Mouse (Mus musculus): ENCODE results near the gene Hist1h2ao. TPM values are rescaled to one million over a fixed set of nuclear protein-coding genes. Genes with fewer than 3 reads are reported as not detected.
"Not testable (repeated sequence)": the region's sequence is repeated elsewhere in the genome, so short reads cannot be mapped to it uniquely, and the experiment has no call there.

Gene Hist1h2ao
- polyA plus RNA-seq, 1 experiment: not detected

DNA sequence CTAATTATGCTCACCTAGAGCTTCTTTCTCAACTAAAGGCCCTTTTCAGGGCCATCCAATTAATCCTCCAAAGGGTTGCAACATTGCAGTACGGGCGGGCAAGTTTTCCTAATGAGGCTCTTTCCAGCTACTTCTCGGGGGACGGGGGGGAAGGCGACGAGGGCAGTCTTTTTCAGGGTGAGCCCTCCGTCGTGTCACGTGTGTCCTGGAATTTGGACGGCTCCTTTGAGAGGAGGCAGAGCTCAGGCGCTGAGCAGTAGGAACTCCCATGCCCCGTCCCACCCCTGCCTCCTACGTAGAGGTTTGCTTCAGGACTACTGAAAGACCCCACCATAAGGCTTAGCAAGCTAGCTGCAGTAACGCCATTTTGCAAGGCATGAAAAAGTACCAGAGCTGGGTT, 1.8 kb downstream of the Hist1h2ao start:
- not testable (repeated sequence) for H3K79me3 ChIP-seq (ENCODE audit: low read depth); H3ac ChIP-seq (ENCODE audit: control insufficient read depth, insufficient read length, low read depth); H3K4me3 ChIP-seq (ENCODE audit: insufficient read depth, poor library complexity, severe bottlenecking); H3K36me3 ChIP-seq (ENCODE audit: control insufficient read depth, insufficient read depth); H3K79me2 ChIP-seq (ENCODE audit: control insufficient read depth, insufficient read depth); H3K27me3 ChIP-seq (ENCODE audit: control insufficient read depth, insufficient read depth, insufficient read length)
- peak; percentile 14 for TF ChIP-seq USF1 (IDR thresholded peaks at IDR 0.05; ENCODE audit: low read depth)

DNA sequence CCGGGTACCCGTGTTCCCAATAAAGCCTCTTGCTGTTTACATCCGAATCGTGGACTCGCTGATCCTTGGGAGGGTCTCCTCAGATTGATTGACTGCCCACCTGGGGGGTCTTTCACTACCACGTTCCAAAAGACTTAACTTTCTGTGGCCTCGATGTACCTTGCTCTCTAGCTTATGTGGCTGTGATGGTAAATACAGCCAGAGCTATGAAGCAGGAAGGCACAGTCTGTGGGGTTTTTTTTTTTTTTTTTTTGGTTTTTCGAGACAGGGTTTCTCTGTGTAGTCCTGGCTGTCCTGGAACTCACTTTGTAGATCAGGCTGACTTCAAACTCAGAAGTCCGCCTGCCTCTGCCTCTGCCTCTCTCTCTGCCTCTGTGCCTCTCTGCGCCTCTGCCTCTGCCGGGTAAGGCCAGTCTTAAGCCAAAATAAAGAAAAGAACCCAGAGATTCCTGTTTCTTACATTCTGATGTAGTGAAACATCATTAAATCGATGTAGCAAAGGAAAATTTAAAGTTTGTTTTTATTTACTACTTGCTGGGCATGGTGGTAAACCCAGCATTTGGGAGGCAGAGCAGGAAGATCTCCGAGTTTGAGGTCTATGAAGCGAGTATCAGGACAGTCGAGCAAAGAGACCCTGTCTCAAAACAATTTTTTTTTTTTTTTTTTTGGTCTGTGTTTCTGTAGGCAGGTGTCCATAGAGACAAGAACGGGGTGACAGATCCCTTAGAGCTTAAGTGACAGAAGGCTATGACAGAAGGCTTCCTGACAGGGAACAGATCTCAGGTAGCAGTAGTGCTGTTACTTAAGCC, 10.0 kb downstream of the Hist1h2ao start:
- not testable (repeated sequence) for H3K79me2 ChIP-seq (ENCODE audit: control insufficient read depth, insufficient read depth); H3K79me3 ChIP-seq (ENCODE audit: low read depth); H3ac ChIP-seq (ENCODE audit: control insufficient read depth, insufficient read length, low read depth); H3K36me3 ChIP-seq (ENCODE audit: control insufficient read depth, insufficient read depth); H3K27me3 ChIP-seq (ENCODE audit: control insufficient read depth, insufficient read depth, insufficient read length); H3K4me3 ChIP-seq (ENCODE audit: insufficient read depth, poor library complexity, severe bottlenecking)

DNA sequence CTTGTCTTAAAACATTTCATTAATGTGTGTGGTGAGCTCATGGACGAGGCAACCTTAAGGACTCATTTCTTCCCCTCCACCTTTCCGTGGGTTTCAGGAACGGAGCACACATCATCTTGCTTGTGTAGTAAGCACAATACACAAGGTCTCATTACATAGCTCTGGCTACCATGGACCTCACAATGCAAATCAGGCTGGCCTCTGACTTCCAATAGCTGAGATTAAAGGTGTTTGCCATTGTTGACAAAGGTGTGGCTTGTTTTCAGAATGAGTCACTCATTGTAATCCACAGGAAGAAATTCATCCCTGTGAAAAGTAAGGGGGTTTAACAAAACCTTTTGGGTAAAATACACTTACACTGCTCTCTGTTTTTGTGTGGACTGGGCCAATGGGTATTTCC, 18.2 kb downstream of the Hist1h2ao start:
- H3K79me3 ChIP-seq (ENCODE audit: low read depth): no peaks in the 10 kb centered on the region
- no peak overlapping the region for H3ac ChIP-seq (ENCODE audit: control insufficient read depth, insufficient read length, low read depth)
- H3K4me3 ChIP-seq (ENCODE audit: insufficient read depth, poor library complexity, severe bottlenecking): no peak overlapping the region
- no peaks in the 10 kb centered on the region for H3K27me3 ChIP-seq (ENCODE audit: control insufficient read depth, insufficient read depth, insufficient read length)
- peaks cover 6% of the 10 kb centered on the region for H3K36me3 ChIP-seq (ENCODE audit: control insufficient read depth, insufficient read depth)
- H3K79me2 ChIP-seq (ENCODE audit: control insufficient read depth, insufficient read depth): no peaks in the 10 kb centered on the region
- TF ChIP-seq USF1 (IDR thresholded peaks at IDR 0.05; ENCODE audit: low read depth) (no peak), MAX (IDR thresholded peaks at IDR 0.05) (no peak), MYOG (IDR thresholded peaks at IDR 0.05; ENCODE audit: control insufficient read depth, extremely low read depth, insufficient read length) (no peak), CTCF (IDR thresholded peaks at IDR 0.05; ENCODE audit: control insufficient read depth, insufficient read depth, insufficient read length) (no peak), FOSL1 (IDR thresholded peaks at IDR 0.05; ENCODE audit: insufficient read depth, low read length, poor library complexity, severe bottlenecking) (no peak), CEBPB (IDR thresholded peaks at IDR 0.05; ENCODE audit: low read depth) (no peak)

DNA sequence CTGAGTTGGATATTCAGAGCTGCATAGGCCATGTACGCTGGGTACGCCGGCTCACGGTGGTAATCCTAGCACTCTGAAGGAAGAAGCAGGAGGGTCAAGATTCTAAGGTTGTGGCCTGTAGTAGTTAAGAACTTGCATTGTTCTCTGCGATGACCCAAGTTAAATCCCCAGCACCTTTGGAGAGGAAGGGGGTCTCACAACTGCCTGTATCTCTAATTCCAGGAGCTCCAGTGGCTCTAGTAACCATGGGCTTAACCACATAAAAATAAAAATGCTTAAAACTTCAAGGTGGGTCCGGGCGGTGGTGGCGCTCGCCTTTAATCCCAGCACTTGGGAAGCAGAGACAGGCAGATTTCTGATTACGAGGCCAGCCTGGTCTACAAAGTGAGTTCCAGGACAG, 20.1 kb downstream of the Hist1h2ao start:
- no peaks in the 10 kb centered on the region for H3K27me3 ChIP-seq (ENCODE audit: control insufficient read depth, insufficient read depth, insufficient read length)
- H3K79me3 ChIP-seq (ENCODE audit: low read depth): no peaks in the 10 kb centered on the region
- peaks cover 6% of the 10 kb centered on the region for H3K36me3 ChIP-seq (ENCODE audit: control insufficient read depth, insufficient read depth)
- H3ac ChIP-seq (ENCODE audit: control insufficient read depth, insufficient read length, low read depth): peak overlapping the region; percentile 12
- no peak overlapping the region for H3K4me3 ChIP-seq (ENCODE audit: insufficient read depth, poor library complexity, severe bottlenecking)
- no peaks in the 10 kb centered on the region for H3K79me2 ChIP-seq (ENCODE audit: control insufficient read depth, insufficient read depth)
- no peak for TF ChIP-seq MYOD1 (IDR thresholded peaks at IDR 0.05; ENCODE audit: control insufficient read depth, insufficient read length, low read depth)
- TF ChIP-seq USF1 (IDR thresholded peaks at IDR 0.05; ENCODE audit: low read depth): no peak
- no peak for TF ChIP-seq CTCF (IDR thresholded peaks at IDR 0.05; ENCODE audit: control insufficient read depth, insufficient read depth, insufficient read length)
- no peak for TF ChIP-seq MYOG (IDR thresholded peaks at IDR 0.05; ENCODE audit: control insufficient read depth, extremely low read depth, insufficient read length)
- no peak for TF ChIP-seq FOSL1 (IDR thresholded peaks at IDR 0.05; ENCODE audit: insufficient read depth, low read length, poor library complexity, severe bottlenecking)
- no peak for TF ChIP-seq MAX (IDR thresholded peaks at IDR 0.05)
- no peak for TF ChIP-seq CEBPB (IDR thresholded peaks at IDR 0.05; ENCODE audit: low read depth)

DNA sequence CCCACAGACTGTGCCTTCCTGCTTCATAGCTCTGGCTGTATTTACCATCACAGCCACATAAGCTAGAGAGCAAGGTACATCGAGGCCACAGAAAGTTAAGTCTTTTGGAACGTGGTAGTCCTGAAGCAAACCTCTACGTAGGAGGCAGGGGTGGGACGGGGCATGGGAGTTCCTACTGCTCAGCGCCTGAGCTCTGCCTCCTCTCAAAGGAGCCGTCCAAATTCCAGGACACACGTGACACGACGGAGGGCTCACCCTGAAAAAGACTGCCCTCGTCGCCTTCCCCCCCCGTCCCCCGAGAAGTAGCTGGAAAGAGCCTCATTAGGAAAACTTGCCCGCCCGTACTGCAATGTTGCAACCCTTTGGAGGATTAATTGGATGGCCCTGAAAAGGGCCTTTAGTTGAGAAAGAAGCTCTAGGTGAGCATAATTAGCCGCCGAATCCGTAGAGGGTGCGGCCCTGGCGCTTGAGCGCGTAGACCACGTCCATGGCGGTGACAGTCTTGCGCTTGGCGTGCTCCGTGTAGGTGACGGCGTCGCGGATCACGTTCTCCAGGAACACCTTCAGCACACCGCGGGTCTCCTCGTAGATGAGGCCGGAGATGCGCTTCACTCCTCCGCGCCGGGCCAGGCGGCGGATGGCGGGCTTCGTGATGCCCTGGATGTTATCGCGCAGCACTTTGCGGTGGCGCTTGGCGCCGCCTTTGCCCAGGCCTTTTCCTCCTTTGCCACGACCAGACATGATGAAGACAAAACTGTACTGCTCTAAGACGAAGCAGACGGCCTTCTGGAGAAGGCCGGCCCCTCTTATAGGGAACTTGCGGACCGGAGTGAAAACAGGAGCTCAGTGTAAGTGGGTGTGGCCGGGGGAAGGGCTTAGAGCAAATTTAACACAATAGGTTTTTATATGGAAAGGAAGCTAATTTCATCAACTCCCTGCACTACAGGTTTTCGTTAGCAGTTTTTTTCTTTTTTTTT, 21.4 kb downstream of the Hist1h2ao start, which contains the start of gene Hist1h4n:
Gene Hist1h4n (minus strand): TSS at position 779 of the 977 bp plus-strand sequence.
- not testable (repeated sequence) for H3K4me3 ChIP-seq (ENCODE audit: insufficient read depth, poor library complexity, severe bottlenecking); H3K36me3 ChIP-seq (ENCODE audit: control insufficient read depth, insufficient read depth); H3K79me3 ChIP-seq (ENCODE audit: low read depth); H3ac ChIP-seq (ENCODE audit: control insufficient read depth, insufficient read length, low read depth); H3K79me2 ChIP-seq (ENCODE audit: control insufficient read depth, insufficient read depth); H3K27me3 ChIP-seq (ENCODE audit: control insufficient read depth, insufficient read depth, insufficient read length)

DNA sequence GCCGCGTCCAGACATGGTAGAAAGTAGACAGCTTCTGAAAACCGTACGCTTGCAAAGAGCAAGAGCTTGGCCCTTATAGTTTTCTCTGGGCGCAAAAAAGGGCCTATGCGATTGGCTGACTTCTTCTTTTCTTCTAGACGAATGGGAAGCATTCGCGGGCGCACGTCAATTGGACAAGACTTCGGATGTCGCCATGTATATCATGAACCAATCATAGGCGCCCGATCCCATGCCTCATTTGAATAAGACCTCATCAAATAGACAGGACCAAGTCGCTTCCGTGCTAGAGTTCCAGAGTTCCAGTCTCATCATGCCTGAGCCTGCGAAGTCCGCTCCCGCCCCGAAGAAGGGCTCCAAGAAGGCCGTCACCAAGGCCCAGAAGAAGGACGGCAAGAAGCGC, 23.2 kb downstream of the Hist1h2ao start, which contains the start of the genes Hist1h2ap and Hist1h2br:
Gene Hist1h2ap (minus strand): TSS at position 47 of the 400 bp plus-strand sequence.
Gene Hist1h2br (plus strand): TSS at position 283 of the 400 bp plus-strand sequence.
- H3K27me3 ChIP-seq (ENCODE audit: control insufficient read depth, insufficient read depth, insufficient read length); H3K79me3 ChIP-seq (ENCODE audit: low read depth); H3ac ChIP-seq (ENCODE audit: control insufficient read depth, insufficient read length, low read depth); H3K4me3 ChIP-seq (ENCODE audit: insufficient read depth, poor library complexity, severe bottlenecking); H3K79me2 ChIP-seq (ENCODE audit: control insufficient read depth, insufficient read depth); H3K36me3 ChIP-seq (ENCODE audit: control insufficient read depth, insufficient read depth): not testable (repeated sequence)

DNA sequence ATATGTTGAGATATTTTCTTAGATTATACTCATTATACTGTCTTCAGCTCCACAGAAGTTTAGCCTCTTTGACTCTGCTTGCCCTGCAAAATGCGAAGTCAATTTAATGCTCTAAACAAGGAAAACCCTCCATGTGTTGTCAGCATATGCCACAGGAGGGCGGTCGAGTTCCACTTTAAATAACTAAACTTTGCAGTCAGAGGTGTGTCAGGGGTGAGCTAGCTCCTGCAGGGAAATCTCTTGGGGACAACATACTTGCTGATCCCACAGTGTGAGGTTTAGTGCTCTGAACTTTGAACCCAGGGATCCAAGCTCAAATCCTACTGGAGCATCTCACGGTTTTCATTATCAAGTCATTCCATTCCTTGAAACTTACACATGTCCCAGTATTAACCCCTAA, 30.2 kb downstream of the Hist1h2ao start:
- not testable (repeated sequence) for H3K4me3 ChIP-seq (ENCODE audit: insufficient read depth, poor library complexity, severe bottlenecking)

DNA sequence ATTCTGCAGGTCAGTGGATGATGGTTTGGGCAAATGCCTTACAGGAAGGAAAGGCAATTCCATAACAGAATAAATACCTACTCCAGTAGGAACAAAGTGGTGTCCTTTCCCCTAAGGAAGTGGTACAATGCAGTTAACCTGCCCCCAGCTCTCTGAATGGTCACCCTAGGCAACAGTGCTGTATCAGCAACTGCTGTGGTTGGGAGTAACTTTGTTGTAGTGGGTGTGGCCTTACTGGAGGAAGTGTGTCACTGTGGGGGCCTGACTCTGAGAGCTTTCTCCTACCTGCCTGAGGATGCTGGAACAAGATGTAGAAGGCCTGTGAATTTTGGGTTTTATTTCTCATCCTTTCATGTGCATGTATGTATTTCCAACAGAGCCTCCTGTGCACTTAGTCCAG, 36.1 kb downstream of the Hist1h2ao start:
- H3K79me2 ChIP-seq (ENCODE audit: control insufficient read depth, insufficient read depth); H3K36me3 ChIP-seq (ENCODE audit: control insufficient read depth, insufficient read depth); H3K4me3 ChIP-seq (ENCODE audit: insufficient read depth, poor library complexity, severe bottlenecking); H3K79me3 ChIP-seq (ENCODE audit: low read depth); H3ac ChIP-seq (ENCODE audit: control insufficient read depth, insufficient read length, low read depth); H3K27me3 ChIP-seq (ENCODE audit: control insufficient read depth, insufficient read depth, insufficient read length): not testable (repeated sequence)

More for the DNA sequence above, 30.2 kb downstream of the Hist1h2ao start:
- not testable (repeated sequence) for H3K79me2 ChIP-seq (ENCODE audit: control insufficient read depth, insufficient read depth); H3K27me3 ChIP-seq (ENCODE audit: control insufficient read depth, insufficient read depth, insufficient read length); H3ac ChIP-seq (ENCODE audit: control insufficient read depth, insufficient read length, low read depth); H3K36me3 ChIP-seq (ENCODE audit: control insufficient read depth, insufficient read depth); H3K79me3 ChIP-seq (ENCODE audit: low read depth)

Data from C2C12 (cell line).